Mouse (Mus musculus) heart, postnatal 0 days (tissue): ENCODE results near the gene Aplnr.

Experiments
- CTCF ChIP-seq: IDR thresholded peaks from 2 replicates; pipeline ENCODE4 v1.5.1; 2016; ENCODE audit warnings: antibody characterized with exemption, control low read depth, low read depth
- EP300 ChIP-seq: IDR thresholded peaks from 2 replicates; pipeline ENCODE4 v1.6.1; 2016; ENCODE audit warnings: antibody characterized with exemption, low read depth

GRCm38 (mm10) chr2:85168327-85168726 lies 32.3 kb downstream of the Aplnr start:
- TF ChIP-seq CTCF: no peak
- TF ChIP-seq EP300: no peak
